Mouse (Mus musculus) right cerebral cortex, adult 18-20 months (tissue): ENCODE measurements around the gene Ssbp3.

Experiments
- DNase-seq: peaks from one replicate; pipeline ENCODE4 v3.0.0; 2022; ENCODE audit warnings: mixed read lengths

Gene Ssbp3

DNA sequence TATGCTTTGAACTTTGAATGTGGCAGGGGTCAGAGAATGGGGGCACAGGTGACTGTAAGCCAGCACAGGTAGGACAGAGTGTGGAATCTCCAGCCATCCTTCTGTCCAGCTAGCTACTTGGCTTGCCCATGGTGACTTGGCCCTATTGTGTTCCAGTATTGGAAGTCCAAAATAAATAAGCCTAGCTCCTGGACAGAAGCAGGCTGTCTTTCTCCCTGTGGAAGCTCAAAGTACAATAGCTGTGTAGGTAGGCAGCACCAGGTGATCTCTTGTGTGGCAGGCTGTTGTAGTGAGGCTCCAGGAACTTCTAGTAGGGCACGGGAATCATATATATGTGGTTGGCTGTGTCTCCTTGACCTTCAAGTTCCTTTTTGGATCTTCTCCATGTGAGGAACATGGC is 50.8 kb downstream of the Ssbp3 start:
- no peak for DNase-seq

DNA sequence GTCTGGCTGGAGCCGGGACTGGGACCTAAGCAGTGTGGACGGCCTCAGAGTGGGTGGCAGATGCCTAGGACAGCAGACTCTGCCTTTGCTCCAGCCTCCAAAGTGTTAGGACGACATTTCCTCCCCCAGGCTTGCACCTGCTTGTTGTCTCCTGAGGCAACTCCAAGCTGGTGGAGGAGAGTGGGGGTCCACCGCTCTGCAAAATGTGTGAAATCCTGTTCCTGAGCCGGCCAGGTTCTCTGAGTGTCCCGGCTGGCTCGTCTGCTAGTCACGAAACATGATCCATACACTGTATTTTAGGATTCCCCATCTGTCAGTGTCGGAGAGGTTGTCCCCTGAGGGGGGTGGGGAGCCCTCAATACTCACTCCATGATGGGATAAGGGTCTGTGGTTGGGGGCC is 53.9 kb downstream of the Ssbp3 start:
- peak; percentile 63 for DNase-seq

DNA sequence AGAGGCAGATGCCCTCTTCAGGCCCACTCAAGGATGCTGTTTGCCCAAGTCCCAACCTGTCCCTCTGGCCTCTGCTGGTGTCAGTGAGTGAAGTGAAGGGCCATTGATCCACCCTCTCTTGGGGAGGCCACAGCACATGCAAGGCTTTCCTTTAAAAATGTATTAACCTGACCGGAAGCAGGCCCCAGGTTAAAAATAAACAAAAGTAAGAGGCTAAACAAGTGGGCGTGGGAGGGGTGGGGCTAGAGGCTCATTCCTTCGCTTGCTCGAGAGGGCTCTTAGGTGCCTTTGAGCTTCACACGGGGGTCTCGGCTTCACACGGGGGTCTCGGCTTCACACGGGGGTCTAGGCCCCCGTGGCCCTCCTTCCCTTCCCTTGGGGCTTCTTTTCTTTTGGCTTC is 54.5 kb downstream of the Ssbp3 start:
- DNase-seq, result no peak

DNA sequence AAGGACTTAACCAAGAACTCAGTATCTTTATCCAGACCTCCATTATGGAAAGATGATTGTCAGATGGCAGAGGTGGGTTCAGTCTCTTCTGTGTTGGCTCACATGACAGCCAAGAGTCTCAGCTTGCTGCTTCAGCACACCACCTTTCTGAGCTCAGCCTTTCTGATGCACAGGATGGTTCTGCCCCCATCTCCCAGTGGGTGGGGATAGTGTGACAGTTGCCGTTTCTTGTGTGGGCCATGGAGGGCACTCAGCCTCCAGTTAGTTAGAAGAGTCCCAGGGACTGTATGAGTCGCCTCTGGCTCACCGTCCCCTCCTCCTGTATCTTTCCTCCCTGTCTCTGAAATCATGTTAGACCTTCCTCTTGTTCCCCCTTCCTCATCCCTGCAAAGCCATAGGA is 55.9 kb downstream of the Ssbp3 start:
- peak; percentile 79 for DNase-seq

DNA sequence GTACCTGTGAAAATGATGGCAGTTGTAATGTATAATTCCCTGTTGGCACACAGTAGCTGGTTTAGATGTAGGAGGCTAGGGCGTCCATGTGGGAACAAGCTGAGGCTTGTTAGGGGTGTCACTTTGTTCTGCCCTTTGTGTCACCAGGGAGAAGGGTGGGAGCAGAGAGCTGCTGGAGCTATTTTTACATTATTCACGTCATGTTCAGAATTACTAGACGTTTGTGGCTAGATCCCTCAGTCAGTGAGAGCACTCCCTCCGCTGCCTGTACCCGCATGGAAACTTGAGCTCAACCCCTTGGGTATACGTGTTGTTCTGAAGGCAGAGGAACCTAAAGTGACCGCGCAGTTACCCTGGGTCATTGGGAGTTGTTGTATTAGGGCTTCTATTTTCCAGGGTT is 58.4 kb downstream of the Ssbp3 start:
- no peak for DNase-seq

DNA sequence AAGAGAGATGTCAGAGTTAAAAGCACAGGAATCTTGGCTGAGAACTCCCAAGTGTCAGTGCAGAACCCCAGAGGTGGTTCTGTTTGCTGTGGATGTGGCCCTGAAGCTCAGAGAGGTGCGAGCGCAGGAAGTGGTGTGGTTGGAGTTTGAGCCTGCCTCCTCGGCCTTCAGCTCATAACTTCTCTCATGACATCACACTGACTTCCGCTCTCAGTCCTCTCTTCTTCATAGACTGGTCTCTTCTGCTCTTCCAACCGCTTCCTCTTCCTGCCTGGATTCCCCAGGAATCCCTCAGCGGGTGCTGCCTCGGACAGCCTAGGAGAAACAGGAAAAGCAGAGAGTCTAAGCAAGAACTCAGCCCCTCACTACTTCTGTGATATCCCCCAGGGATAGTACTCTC is 60.3 kb downstream of the Ssbp3 start:
- DNase-seq, result no peak

DNA sequence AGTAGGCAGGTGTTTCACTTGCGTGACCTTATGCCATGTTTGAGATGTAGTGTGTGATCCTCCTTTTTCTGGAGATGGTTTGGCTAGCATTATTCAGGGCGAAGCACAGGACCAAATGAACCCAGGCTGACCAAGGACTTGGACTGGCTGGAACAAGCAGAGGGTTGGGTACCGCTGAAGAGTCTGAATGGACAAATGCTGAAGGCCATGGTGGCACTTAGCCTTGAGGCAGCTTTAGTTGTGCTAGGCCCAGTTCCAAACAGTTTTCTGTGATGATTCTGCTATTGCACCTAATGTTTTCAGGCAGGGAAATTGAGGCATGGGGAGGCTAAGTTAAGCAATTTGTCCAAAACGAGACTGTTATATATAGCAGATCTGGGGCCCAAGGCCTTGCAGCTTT is 61.6 kb downstream of the Ssbp3 start:
- DNase-seq, result no peak

DNA sequence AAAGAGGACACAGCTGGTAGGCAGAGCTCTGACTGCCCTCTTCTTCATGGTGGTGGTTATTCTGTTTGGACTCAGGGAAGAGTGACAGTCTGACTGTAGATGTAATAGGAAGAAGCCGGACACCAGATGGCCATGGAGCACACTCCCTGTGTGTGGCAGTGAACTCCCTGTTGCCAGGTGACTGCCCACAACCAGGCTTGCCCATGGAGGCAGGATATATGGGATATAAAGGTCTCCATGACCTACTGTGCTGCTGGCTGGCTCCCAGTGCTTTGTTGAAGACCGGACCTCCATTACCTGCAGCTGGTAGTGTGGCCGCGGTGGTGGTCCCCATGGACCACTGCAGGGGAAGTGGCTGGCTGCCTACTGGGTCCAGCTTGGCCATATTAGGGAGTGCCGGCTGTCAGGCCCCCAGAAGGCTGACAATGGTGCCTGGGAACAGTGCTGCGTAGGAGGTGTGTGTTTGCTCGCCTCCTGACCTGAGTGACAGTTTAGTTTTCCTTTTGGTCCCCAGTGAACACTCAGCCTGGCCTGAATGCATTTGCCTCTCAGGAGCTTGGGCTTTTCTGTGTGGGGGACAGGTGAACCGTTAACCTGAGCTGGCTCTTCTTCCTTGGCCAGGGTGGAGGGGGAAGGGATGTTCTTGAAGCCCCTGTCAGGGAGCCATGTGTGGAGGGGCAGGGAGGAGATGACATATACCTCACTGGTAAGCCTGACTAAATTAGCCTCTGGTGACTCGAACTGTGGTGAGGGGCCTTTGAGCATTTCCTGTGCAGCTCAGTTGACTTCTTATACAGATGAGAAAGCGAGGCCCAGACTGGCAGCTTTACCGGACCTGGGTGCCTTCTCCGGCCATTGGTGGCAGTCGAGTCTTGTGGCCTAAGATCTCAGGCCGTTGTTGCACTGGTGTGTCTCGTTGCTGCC is 62.2 kb downstream of the Ssbp3 start:
- no peak for DNase-seq

DNA sequence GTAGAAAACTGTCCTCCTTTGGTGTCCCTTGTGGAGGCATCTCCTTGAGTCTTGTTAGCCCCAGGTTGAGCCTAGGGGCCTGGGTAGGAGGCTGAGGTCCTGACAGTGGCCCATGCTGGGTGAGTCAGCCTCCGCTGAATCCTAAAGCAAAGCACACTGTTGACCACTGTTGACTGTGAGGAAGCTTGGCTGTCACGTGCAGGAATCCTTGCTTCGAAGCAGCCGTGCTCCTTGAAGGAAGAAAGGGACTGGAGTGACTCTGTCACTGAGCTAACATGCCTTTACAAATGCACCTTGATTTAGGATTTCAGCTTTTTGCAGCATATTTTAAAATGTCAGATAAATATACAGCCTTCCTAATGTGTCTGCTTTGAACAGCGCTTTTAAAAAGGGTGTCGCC is 64.8 kb downstream of the Ssbp3 start:
- DNase-seq, result no peak

DNA sequence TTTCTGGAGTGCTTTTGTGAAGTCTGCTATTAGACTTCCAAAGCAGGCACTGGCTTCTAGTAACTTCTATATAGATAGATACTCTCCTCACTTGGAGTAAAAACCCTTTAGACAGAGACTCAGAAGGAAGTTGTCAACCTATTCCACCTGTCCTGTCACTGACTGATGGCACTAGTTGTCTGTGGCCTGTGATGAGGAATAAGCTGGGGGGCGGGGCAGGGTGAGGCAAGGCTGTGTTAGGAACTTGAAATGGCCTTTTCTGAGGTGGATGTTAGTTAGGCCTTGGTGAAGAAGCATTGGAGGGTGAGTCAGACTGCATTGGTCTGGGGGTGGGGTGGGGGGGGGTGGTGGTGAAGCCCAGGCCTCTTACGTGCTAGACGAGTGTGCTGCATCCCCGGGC is 65.4 kb downstream of the Ssbp3 start:
- DNase-seq, result no peak

DNA sequence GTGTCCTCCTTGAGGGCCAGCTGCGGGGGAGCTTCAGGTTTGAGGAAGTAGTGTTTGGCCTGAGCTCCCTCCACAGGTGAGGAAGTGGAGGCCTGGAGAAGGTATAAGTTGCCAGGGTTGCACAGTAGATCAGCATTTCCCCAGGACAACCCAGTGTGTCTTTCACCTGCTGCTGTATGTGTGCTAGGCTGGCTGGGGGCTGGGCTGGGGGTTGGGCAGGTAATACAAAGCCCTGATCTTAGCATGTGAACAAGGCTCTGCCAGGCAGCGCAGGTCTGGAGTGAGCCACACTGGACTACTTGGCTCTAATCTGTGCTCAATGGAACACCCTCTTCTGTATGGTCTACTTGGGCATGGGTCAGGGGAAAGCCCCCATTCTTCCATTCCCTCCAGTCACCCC is 66.1 kb downstream of the Ssbp3 start:
- DNase-seq, result no peak

DNA sequence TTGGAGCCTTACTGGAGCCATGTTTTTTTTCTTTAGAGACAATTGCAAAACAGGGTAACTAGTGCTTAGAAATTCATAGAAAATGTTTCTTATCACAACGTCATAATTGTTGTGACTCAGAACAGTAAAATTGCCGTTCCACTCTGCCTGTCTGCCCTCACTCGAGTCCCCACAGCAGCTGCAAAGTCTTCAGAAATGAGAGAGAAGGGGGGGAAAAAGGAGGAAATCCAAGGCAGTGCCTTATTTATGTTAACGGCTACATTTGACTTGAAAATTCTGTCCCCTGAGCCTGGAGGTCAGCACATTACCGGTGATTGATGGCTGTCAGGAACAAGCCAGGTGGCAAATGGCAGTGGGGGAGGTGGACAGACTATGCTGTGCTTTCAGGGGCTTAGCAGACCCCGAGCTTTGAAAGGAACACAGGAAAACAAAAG is 66.7 kb downstream of the Ssbp3 start:
- no peak for DNase-seq

DNA sequence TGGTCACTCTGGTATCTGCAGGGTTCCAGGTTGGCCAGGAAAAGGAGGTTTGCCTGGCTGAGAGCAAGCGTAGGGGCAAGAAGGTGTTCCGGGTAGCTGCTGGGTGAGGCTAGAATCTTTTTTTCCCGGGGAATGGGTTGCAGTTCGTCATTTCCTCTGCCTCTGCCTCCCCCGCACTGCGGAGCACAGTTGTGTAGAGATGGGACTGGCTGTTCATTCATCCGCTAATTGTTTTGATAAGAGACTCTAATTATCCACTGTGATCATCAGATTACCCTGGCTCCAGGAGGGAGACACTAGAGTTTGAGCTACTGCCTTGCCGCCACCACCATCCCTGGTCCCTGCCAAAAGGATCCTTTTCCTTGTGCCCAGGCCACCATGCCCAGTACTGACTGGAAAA is 67.9 kb downstream of the Ssbp3 start:
- DNase-seq, result peak; percentile 67

DNA sequence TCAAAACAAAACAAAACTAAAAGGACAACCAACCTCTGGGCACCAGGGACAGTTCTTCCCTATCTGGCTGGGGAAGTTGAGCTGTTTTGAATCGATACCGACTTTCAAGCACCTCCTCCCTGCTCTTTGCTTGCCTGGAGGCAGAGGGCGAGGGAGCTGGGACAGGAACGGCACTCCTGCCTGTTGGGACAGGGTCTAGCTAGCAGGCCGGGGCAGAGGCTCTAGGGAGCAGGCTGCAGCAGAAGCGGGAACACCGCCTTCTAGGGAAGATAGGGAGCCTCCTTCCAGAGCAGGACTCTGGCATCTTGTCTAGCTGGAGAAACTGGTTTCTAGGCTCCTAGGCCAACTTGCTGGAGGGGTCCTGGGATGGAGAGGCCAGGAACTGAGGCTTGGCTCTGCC is 70.2 kb downstream of the Ssbp3 start:
- DNase-seq, result no peak

DNA sequence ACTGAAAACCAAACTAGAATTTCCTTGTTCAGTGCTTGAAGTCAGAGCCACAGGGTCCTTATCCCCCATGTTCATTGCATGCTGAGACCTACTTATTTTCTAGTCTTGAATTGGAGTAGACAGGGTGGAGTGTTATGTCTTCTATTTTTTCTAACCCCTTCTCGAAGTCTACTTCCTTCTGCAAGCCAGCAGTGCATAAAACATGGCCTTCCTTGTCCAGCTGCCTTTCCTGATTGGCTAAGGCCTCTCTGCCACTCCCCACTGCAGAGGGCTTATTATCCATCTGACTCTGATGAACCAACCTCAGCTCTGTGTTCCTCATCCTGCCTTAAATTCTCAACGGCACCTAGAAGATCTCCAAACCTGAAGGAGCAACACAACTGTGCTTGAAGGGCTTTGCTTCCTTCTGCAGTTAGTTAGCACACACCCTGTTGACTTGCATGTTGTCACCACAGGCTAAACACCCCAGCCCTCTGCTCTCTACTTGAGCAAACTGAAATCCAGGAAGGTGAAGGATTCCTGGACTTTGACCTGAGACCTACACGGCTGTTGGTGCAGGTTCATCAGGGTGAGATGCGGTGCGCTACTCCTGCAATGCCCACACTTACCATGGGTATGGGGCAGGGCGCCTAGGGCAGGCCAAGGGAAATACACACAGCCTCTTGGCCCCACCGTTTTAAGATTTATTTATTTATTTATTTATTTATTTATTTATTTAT is 71.0 kb downstream of the Ssbp3 start:
- no peak for DNase-seq

DNA sequence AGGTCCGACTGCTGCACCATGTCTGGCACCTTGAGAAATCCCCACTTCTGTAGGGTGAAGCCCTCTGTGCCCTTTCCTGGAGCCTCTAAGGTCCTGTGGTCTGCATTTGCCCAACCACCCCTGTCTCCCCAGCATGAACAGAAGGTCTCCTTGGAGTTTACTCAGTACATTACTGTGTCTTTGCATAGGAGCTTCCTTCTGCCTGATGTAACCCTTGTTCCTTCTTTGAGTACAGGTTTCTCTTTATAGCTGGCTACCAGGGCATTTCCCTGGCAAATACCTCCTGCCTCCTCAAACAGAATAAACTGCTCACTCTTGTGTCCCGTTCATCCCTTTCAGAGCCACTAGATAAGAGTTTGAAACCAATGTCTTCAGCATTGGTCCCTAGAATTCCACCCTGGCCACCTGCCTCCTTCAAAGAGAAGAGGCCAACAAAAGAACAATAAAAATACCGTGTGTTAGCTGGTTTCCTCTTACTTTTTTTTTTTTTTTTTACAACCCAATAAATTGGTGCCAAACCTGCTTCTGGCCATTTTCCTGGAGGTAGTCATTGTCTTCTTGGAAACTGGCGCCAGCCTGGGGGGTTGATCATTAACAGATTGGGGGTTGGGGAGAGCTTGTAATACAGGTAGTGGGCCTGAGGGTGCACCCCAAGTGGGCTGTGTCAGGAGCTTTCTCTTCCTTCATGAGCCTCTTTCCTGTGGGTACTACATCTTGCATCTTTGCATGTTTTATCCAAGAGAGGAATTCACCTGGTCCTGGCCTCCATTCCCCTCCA is 72.0 kb downstream of the Ssbp3 start:
- no peak for DNase-seq

DNA sequence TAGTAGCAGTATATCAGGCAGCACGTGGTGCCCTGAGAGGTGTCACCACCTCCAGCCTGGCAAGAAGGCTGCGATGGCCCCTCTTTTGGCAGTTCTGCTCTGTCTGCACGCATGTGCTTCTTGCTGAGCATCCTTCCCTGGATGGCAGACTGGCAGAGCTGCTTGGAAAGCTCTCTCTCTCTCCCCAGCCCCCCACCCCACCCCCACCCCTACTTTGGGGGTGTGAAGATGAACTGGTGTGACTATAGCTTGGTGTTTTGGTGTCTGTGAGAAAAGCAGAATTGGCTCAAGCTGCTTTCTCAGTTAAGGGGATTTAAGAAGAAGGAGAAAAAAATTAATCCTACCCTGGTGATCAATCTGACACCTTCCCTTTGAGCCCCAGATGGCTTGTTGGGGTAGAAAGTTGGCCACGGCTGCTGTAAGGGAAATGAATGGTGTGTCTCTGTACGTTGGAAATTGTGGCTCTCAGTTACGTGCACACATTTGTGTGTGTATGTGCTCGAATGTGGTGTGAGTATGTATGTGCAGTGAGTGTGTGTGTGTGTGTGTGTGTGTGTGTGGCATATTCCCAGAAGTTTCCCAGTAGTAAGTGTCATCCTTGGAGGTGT is 73.5 kb downstream of the Ssbp3 start:
- no peak for DNase-seq

DNA sequence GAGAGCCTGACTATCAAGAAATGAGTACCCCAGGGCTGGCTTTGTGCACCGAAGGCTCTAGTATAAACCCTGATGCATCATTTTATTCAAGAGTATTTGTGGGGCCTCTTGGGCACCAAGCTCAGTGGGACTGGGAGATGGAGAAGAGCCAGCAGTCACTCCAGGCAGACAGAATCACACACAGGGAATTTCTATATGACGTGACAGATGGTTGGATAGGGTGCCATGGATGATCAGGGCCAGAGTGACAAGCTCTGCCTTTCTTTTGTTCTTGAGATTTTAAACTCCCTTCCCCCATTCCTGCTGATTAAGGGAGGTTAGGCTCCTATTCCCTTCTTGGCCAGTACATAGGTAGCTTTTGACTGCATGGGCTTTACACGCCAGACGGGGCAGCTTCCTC is 74.8 kb downstream of the Ssbp3 start:
- DNase-seq, result no peak

DNA sequence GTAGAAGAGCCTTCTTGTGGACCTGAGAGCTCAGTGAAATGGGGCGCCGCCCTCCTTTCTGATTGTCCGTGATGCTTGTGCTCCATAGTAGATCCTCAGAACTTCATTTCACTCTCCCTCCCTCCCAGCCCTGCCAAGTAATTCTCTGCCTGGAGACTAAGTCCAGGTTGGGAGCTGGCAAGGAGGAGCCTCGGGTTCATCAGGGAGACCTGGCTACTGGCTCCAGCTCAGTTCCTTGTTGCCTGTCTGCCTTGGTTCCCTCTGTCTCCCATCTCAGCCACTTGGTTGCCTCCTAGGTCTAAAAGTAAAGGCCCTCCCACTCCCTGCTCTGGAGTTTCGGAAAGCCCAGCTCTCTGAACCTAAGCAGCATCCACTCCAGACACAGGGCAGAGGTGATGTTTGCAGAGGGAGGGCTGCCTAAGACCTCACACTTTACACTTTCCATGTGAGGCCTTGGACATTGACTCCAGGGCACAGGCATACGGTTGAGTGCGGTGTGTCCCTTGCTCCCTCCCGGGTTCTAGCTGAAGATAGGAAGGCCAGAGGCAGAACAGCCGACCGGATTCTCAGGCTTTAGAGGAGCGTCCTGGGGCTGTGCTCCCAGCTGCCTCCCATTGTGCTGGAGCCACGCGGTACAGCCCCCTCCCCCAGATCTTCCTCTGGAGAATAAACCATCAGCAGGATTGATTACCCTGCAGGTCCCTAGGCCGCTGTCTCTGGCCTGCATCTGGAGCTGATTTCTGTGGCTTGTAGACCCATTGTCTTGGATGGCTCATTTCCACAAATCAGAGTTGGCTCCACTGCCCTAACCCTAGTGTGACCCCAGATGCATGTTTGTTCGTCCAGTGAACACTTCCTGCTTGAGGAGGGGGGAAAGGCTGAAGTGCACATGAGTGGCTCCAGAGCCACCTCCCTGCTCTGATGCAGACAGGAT is 75.7 kb downstream of the Ssbp3 start:
- no peak for DNase-seq

DNA sequence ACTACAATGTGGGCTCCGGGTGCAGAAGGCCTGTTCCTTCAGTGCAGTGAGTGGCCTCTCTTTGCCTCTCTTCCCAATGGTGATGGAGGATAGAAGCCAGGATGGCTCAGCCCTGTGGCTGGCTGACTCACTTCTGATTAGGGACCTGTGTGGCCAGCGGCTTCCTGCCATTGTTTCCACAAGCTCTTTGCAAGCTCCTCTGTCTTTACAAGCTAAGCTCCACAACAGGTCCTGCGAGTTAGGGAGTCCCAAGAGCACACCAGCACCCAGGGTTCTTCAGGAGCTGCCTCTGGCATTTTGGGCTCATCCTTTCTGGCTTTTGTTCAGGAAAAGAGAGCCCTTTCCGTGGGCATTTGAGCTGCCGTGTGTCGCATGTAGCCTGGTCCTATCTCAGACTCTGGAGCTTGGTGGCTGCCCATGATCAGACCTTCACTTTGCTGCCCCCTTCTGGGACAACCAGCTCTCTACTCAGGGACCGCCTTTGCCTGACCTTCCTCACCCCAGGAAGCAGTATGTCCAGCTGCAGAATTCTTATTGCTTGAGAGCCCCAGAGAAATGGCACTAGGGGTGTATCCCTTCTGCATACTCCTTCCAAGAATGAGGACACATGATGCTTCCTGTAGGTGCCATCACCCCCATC is 77.3 kb downstream of the Ssbp3 start:
- DNase-seq, result peak; percentile 51

DNA sequence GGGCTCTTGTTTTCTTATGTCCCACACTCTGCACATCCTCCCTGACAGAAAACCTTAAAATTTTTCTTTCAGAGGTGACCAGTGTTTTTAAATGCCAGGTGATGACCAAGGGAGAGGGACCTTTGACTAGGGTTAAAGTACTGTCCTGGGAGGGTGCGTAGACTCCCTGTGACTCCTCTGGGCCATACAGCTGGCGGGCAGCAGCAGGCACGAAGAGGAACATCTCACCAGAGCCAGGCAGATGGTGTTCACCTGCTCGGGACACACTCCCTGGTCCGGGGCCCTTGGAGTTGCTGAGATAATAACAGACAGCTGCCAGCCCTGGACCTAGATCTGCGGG is 78.4 kb downstream of the Ssbp3 start:
- no peak for DNase-seq
